Mouse (Mus musculus): ENCODE measurements around the gene Tlcd1. TPM values are rescaled to one million over a fixed set of nuclear protein-coding genes. Genes with fewer than 3 reads are reported as not detected.

The Tlcd1 gene
- 281 and 738 TPM in 2 replicates for polyA plus RNA-seq (2012; ENCODE audit: low replicate concordance)

DNA sequence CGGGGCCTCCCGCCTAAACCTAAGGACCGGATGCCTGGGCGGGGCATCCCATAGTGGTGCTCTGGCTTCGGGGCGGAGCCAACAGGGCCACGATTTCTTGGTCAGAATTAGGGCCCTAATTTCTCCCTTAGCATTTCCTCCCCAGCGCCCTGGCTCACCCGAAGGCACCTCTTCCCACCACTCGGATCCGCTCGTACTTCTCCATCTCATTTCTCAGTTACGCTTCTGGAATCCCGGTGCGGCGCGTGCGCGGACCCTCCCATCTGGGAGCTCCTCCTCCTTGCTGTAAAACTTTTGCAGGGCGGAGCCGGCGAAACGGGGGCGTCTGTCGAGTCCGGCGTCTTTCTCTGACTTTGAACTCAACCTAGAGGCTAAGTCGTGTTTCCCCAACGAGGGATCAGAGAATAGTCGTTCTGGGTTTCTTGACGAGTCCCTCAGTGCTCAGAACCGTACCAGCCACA is at the start of gene Tlcd1, which contains the start of gene Nek8:
Tlcd1 (plus strand) TSS at position 310 of the 461 bp plus-strand sequence.
Nek8 (minus strand) TSS at position 274 of the 461 bp plus-strand sequence.

DNA sequence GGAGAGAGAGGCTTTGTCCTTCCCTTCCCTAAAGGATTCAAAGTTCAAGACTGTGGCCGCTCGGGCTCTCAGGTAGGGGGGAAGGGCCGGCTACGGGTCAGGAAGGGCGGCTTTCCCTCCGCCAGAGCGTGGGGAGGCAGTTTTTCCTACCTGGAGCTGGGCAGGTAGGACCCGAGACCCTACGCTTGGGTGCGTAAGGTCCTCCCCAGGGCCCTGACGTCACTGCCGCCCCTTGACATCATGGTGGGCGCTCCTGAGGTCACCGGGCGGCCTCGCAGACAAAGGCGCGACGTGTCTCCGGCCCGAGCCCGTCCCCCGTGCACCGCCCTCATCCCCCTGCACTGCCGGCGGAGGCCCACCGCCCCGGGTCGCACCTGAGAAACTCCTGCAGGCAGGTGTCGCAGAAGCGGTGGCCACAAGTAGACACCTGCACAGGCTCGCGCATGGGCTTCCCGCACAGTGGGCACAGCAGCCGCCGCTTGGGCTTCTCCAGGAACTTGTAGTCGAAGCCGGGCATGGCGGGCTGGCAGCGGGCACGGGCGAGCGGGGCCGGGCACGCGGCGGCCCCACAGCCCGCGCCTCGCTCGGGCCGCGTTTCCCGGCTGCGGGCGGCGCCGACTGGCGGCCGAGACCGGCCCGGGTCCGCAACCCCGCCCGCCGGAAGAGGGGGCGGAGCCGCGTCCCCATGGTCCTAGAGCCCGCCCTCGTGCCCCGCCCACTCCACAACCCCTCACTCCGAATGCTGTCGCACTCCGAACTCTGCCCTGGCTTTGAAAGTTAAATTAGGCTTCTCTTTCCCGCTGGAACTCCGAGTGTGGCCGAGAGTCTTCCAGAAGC is 11.4 kb upstream of the Tlcd1 start, which contains the start of gene Traf4:
Traf4 (minus strand) TSS at position 666 of the 837 bp plus-strand sequence.

DNA sequence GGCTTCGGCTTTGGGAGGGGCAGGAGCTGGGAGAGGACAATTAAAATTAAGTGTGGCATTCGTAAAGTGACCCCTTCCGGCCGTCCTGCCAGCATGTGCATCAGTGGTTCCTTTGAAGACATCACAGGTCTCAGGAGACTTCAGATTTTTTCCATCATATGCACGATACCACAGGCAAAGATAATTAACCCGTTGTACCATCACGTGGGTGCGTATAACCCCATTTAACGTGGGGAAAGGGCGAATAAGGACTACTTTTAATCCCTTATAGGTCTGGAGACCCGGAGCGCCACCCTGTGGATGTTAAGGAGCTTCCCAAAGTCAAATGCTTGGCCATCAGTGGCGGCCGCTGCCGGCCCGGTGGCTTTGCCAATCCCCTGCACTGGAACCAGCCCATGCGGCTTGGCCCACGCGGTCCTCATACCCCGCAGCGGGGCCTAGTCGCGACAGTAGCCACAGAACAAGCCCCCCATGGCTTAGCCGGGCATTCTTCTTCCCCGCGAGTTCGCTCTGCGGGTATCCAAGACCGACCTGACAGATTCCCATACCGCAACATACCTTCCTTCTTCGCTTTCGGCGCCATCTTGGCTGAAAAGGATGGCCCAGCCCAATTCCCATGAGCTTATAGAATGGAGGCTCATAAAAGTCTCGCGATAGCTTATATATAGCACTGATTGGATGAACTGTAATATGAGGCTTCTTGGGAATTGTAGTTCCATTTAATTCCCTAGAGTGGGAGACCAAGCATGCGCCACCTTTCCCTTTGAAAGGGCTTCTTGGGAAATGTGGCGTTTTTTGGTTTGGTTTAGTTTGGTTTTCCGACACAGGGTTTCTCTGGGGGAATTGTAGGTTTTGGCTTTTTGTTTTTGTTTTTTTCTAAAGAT is 6.7 kb downstream of the Tlcd1 start, which contains the start of gene Rpl23a:
Rpl23a (minus strand) TSS at position 624 of the 884 bp plus-strand sequence.

DNA sequence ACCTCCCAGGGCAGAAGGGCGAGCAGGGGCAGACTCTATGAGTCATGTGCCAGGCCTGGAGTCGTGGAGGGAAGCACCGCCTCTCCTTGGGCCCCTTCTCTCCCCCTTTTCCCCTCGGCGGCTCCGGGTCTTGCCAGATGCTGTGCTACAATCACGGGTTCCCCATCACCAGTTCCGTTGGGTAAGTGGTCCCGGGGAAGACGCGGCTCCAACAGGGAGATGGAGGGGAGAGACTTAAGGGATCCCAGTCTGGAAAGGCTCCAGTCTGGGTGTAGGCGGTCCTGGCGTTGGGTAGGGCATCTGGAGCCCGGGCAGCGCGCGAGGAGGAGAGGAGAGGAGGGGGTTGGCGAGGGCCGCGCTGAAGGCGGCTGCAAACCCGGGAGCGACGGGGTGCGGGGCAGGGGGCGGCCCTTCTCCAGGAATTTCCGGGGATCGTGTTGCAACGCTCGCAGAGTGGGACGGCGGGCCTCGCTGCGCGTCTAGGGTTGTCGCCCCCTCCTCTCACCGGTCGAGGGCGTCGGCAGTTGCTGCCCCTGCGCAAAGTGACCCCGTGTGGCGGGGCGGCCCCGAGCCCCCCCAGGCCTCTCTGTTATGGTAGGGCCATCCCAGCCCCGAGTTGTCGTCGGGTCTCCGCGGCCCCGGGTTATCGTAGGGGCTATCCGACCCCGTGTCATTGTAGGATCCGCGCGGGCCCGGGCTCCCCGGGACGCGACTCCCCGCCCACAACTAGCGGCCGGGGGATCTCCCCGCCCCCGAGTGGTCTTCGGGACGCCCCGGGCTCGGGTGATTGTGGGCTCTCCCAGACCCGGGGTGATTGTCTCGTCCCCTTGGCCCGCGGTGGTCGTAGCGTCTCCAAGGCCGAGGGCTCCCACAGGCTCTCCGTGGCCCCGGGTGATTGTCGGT is 12.1 kb downstream of the Tlcd1 start, which contains the start of gene Rab34:
Rab34 (plus strand) TSS at position 100 of the 903 bp plus-strand sequence.

DNA sequence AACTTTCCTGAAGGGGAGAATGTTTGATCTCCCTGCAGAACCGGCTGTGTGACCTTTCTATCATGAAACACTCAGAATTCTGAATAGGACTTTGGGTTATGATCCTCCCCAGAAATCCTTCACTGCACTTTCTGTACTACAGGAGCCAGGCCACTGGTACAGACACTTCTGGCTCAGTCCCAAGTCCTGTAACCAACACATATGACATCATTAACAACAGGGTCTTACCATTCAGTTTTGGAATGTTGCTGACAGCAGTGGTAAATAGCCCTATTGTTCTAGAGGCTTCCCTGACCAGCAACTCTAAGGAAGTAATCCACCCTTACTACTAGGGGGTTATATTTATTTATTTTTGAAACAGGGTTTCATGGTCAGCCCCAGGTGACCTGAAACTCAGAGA is 16.6 kb downstream of the Tlcd1 start, which contains the start of gene Proca1:
Proca1 (plus strand) TSS at position 280 of the 400 bp plus-strand sequence.

Other genes starting within 250 kb of the Tlcd1 start
- not detected in 2 replicates for gene Sez6, start 245.9 kb upstream of the Tlcd1 start, polyA plus RNA-seq (2012; ENCODE audit: low replicate concordance)
- gene Phf12, start 194.0 kb upstream of the Tlcd1 start, polyA plus RNA-seq (2012; ENCODE audit: low replicate concordance), result 131 and 144 TPM in 2 replicates
- 5.7 and 15.0 TPM in 2 replicates for gene Dhrs13, start 144.4 kb upstream of the Tlcd1 start, polyA plus RNA-seq (2012; ENCODE audit: low replicate concordance)
- gene Flot2, start 138.8 kb upstream of the Tlcd1 start, polyA plus RNA-seq (2012; ENCODE audit: low replicate concordance), result 18.6 and 19.6 TPM in 2 replicates
- gene Eral1, start 96.3 kb upstream of the Tlcd1 start, polyA plus RNA-seq (2012; ENCODE audit: low replicate concordance), result 2.9 and 8.6 TPM in 2 replicates
- 34.8 and 35.4 TPM in 2 replicates for gene Fam222b, start 82.1 kb upstream of the Tlcd1 start, polyA plus RNA-seq (2012; ENCODE audit: low replicate concordance)
- 69.0 and 176 TPM in 2 replicates for gene Traf4, start 11.1 kb upstream of the Tlcd1 start, polyA plus RNA-seq (2012; ENCODE audit: low replicate concordance)
- gene Nek8, start within 50 bp of the Tlcd1 start, polyA plus RNA-seq (2012; ENCODE audit: low replicate concordance), result 13.6 and 18.0 TPM in 2 replicates
- gene Rpl23a, start 6.9 kb downstream of the Tlcd1 start, polyA plus RNA-seq (2012; ENCODE audit: low replicate concordance), result 121 and 683 TPM in 2 replicates
- 6.1 and 6.5 TPM in 2 replicates for gene Rab34, start 11.7 kb downstream of the Tlcd1 start, polyA plus RNA-seq (2012; ENCODE audit: low replicate concordance)
- gene Proca1, start 16.7 kb downstream of the Tlcd1 start, polyA plus RNA-seq (2012; ENCODE audit: low replicate concordance), result not detected in 2 replicates
- 1.7 and 10.6 TPM in 2 replicates for gene Sdf2, start 69.0 kb downstream of the Tlcd1 start, polyA plus RNA-seq (2012; ENCODE audit: low replicate concordance)
- 93.9 and 94.0 TPM in 2 replicates for gene Supt6, start 69.3 kb downstream of the Tlcd1 start, polyA plus RNA-seq (2012; ENCODE audit: low replicate concordance)
- gene 2610507B11Rik, start 85.0 kb downstream of the Tlcd1 start, polyA plus RNA-seq (2012; ENCODE audit: low replicate concordance), result 12.0 and 69.9 TPM in 2 replicates
- not detected in 2 replicates for gene BC030499, start 114.1 kb downstream of the Tlcd1 start, polyA plus RNA-seq (2012; ENCODE audit: low replicate concordance)
- gene Spag5, start 124.8 kb downstream of the Tlcd1 start, polyA plus RNA-seq (2012; ENCODE audit: low replicate concordance), result 13.8 and 44.5 TPM in 2 replicates
- gene Aldoc, start 146.3 kb downstream of the Tlcd1 start, polyA plus RNA-seq (2012; ENCODE audit: low replicate concordance), result 0.27 and 1.1 TPM in 2 replicates
- gene Pigs, start 151.7 kb downstream of the Tlcd1 start, polyA plus RNA-seq (2012; ENCODE audit: low replicate concordance), result 15.9 and 90.3 TPM in 2 replicates
- 13.1 and 20.8 TPM in 2 replicates for gene Unc119, start 166.8 kb downstream of the Tlcd1 start, polyA plus RNA-seq (2012; ENCODE audit: low replicate concordance)
- gene Foxn1, start 209.8 kb downstream of the Tlcd1 start, polyA plus RNA-seq (2012; ENCODE audit: low replicate concordance), result not detected in 2 replicates
- 0.07 TPM in 1 of 2 replicates, not detected in the other for gene Slc13a2, start 245.5 kb downstream of the Tlcd1 start, polyA plus RNA-seq (2012; ENCODE audit: low replicate concordance)

Data from leukemia stem cell, adult 10-12 weeks (primary cell).